In the genomic region with DNA sequence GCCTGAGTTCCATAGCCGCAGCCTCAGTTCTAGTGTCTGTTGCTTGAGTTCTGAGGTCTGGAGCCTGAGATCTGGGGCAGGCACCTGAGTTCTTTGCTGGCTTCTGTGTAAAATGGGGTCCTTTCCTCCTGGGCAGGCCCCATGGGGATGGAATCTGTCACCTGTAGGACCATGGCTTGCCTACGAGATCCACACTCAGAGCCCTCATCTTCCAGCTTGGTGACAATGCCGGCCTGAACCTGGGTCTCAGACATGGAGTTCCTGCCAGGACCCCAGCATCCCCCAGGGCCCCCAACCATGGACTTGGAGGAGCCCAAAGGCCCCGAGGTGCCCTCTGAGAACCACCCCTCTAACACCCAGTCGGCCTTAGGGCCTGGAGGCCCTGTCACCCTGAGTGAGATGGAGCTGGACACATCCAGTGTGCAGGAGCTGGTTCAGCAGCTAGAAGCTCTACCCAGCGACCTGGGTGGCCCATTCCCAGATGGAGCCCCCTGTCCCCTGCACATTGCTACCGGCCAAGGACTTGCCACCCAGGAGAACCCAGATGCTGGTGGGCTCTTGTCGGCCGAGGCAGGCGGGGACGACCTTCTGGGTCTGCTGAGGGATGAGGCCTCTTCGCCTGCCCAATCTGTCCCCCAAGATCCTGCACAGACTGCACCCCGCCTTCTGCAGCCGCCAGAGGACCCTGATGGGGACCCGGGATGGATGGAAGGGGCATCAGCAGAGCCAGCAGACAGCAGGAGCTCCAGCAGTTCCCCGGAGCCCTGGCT, we compare ENCODE assay signal across 8 mouse cellular contexts. TPM values are rescaled to one million over a fixed set of nuclear protein-coding genes. Genes with fewer than 3 reads are reported as not detected.
DNase-seq lines count a peak whose midpoint lies in the region; ATAC-seq and TF ChIP-seq lines count a peak whose summit lies in the region.

No protein-coding gene starts in this region.

- H3K9ac ChIP-seq in heart, embryonic 13.5 days: peak overlapping the region; percentile 97
- peak overlapping the region; percentile 83 for H3K9ac ChIP-seq in heart, embryonic 16.5 days (ENCODE audit: low read length)
- peak overlapping the region; percentile 87 for H3K9ac ChIP-seq in liver, postnatal 0 days (replicated peaks)

- H3K4me1 ChIP-seq in heart, embryonic 13.5 days: peaks cover 25% of the 10 kb centered on the region
- H3K4me1 ChIP-seq in G1E (ENCODE audit: insufficient read depth, low read depth, low read length): peaks cover 51% of the 10 kb centered on the region
- peaks cover 10% of the 10 kb centered on the region for H3K4me1 ChIP-seq in heart, embryonic 16.5 days (ENCODE audit: control insufficient read depth, insufficient read depth, low read length)
- H3K4me1 ChIP-seq in liver, postnatal 0 days (ENCODE audit: insufficient read depth): peaks cover 22% of the 10 kb centered on the region

- H3K4me3 ChIP-seq in heart, embryonic 13.5 days: peak overlapping the region; percentile 87
- H3K4me3 ChIP-seq in G1E (ENCODE audit: low read depth, low read length): peak overlapping the region; percentile 87
- peak overlapping the region; percentile 66 for H3K4me3 ChIP-seq in heart, embryonic 16.5 days (ENCODE audit: low read length)
- H3K4me3 ChIP-seq in liver, postnatal 0 days (ENCODE audit: low read depth, low read length): peak overlapping the region; percentile 73

- H3K36me3 ChIP-seq in heart, embryonic 13.5 days: peaks cover 65% of the 10 kb centered on the region
- peaks cover 69% of the 10 kb centered on the region for H3K36me3 ChIP-seq in G1E (replicated peaks)
- H3K36me3 ChIP-seq in heart, embryonic 16.5 days (ENCODE audit: control insufficient read depth, insufficient read depth): peaks cover 29% of the 10 kb centered on the region
- peaks cover 40% of the 10 kb centered on the region for H3K36me3 ChIP-seq in liver, postnatal 0 days (replicated peaks; ENCODE audit: insufficient read depth, low read length)

- no peak for DNase-seq in heart, adult 9 months (ENCODE audit: low spot score in 2 of 2)
- DNase-seq in G1E (ENCODE audit: low spot score): no peak
- no peak for DNase-seq in liver, postnatal 0 days
- no peak for DNase-seq in right cerebral cortex, postnatal 36 days (ENCODE audit: low spot score in 2 of 2)
- DNase-seq in spleen, postnatal 36 days (ENCODE audit: low spot score in 2 of 2): no peak

- TF ChIP-seq EP300 in liver, postnatal 0 days (IDR thresholded peaks at IDR 0.05; ENCODE audit: low read depth): no peak

- no peak for TF ChIP-seq CTCF in G1E (IDR thresholded peaks at IDR 0.05; ENCODE audit: low read depth, low read length)
- TF ChIP-seq CTCF in liver, postnatal 0 days (IDR thresholded peaks at IDR 0.05; ENCODE audit: low read depth): no peak

- WGBS in heart, embryonic 13.5 days: 78% methylated on average over 16 of the region's 16 CpGs
- 79% methylated on average over 16 of the region's 16 CpGs for WGBS in heart, embryonic 16.5 days
- WGBS in liver, postnatal 0 days (ENCODE audit: insufficient replicate concordance): 80% methylated on average over 14 of the region's 16 CpGs

- H3K27ac ChIP-seq in heart, embryonic 13.5 days (replicated peaks): peak overlapping the region; percentile 70
- peak overlapping the region; percentile 52 for H3K27ac ChIP-seq in heart, embryonic 16.5 days (ENCODE audit: low read length)
- H3K27ac ChIP-seq in liver, postnatal 0 days (ENCODE audit: low read depth): peak overlapping the region; percentile 81

- no peaks in the 10 kb centered on the region for H3K9me3 ChIP-seq in heart, embryonic 13.5 days
- H3K9me3 ChIP-seq in G1E (replicated peaks): no peaks in the 10 kb centered on the region
- H3K9me3 ChIP-seq in heart, embryonic 16.5 days (replicated peaks; ENCODE audit: control insufficient read depth, low read length): no peaks in the 10 kb centered on the region
- H3K9me3 ChIP-seq in liver, postnatal 0 days (ENCODE audit: low read length): no peaks in the 10 kb centered on the region

- H3K27me3 ChIP-seq in heart, embryonic 13.5 days (replicated peaks): no peaks in the 10 kb centered on the region
- H3K27me3 ChIP-seq in G1E (ENCODE audit: insufficient read depth, low read length): no peaks in the 10 kb centered on the region
- no peaks in the 10 kb centered on the region for H3K27me3 ChIP-seq in heart, embryonic 16.5 days (ENCODE audit: control insufficient read depth, insufficient read depth, low read length)
- no peaks in the 10 kb centered on the region for H3K27me3 ChIP-seq in liver, postnatal 0 days (ENCODE audit: insufficient read depth, low read length)

- ATAC-seq in heart, embryonic 13.5 days (ENCODE audit: extremely low read depth, insufficient number of reproducible peaks, low FRiP score, low TSS enrichment): no peak
- no peak for ATAC-seq in G1E (ENCODE audit: extremely low read depth, insufficient number of reproducible peaks, low FRiP score, poor library complexity, severe bottlenecking)
- no peak for ATAC-seq in heart, embryonic 16.5 days (replicated peaks; ENCODE audit: extremely low read depth, insufficient read depth, low FRiP score)
- ATAC-seq in liver, postnatal 0 days: no peak
- ATAC-seq in frontal cortex, adult (ENCODE audit: low TSS enrichment): no peak

- peak overlapping the region; percentile 92 for H3K4me2 ChIP-seq in heart, embryonic 13.5 days
- peak overlapping the region; percentile 74 for H3K4me2 ChIP-seq in heart, embryonic 16.5 days (ENCODE audit: low read depth, low read length)
- peak overlapping the region; percentile 81 for H3K4me2 ChIP-seq in liver, postnatal 0 days (ENCODE audit: low read depth, low read length)

RNA-seq across cellular contexts. Expression of a gene that starts 2.1 kb away (rescaled TPM):
- 45.4 and 51.4 TPM in 2 replicates for polyA plus RNA-seq in heart, embryonic 13.5 days (2015; fragmentation: Nextera tagmentation; extraction: Ambion mirVana)
- total RNA-seq in G1E (2014; fragmentation: Nextera tagmentation): 36.2 and 44.6 TPM in 2 replicates
- 27.9 and 38.9 TPM in 2 replicates for total RNA-seq in G1E (2017)
- polyA plus RNA-seq in G1E (2012): 113 and 130 TPM in 2 replicates
- polyA plus RNA-seq in heart, embryonic 16.5 days (2015; fragmentation: Nextera tagmentation; extraction: Ambion mirVana): 62.7 and 63.0 TPM in 2 replicates
- polyA plus RNA-seq in liver, postnatal 0 days (2015; fragmentation: Nextera tagmentation; extraction: Ambion mirVana): 21.1 and 23.2 TPM in 2 replicates

RNA-seq across cellular contexts. Expression of a gene that starts 2.1 kb away (rescaled TPM):
- 244 and 260 TPM in 2 replicates for polyA plus RNA-seq in heart, embryonic 13.5 days (2015; fragmentation: Nextera tagmentation; extraction: Ambion mirVana)
- total RNA-seq in G1E (2014; fragmentation: Nextera tagmentation) (75.6 and 78.6 TPM in 2 replicates), G1E (2017) (186 and 206 TPM in 2 replicates)
- polyA plus RNA-seq in G1E (2012): 612 and 631 TPM in 2 replicates
- 230 TPM in 2 replicates for polyA plus RNA-seq in heart, embryonic 16.5 days (2015; fragmentation: Nextera tagmentation; extraction: Ambion mirVana)
- polyA plus RNA-seq in liver, postnatal 0 days (2015; fragmentation: Nextera tagmentation; extraction: Ambion mirVana): 110 and 112 TPM in 2 replicates

RNA-seq across cellular contexts. Expression of a gene that starts 16.1 kb away (rescaled TPM):
- 1.6 and 1.9 TPM in 2 replicates for polyA plus RNA-seq in heart, embryonic 13.5 days (2015; fragmentation: Nextera tagmentation; extraction: Ambion mirVana)
- total RNA-seq in G1E (2014; fragmentation: Nextera tagmentation): not detected in 2 replicates
- 0.05 and 0.06 TPM in 2 replicates for total RNA-seq in G1E (2017)
- polyA plus RNA-seq in G1E (2012): 0.07 TPM in 1 of 2 replicates, not detected in the other
- polyA plus RNA-seq in heart, embryonic 16.5 days (2015; fragmentation: Nextera tagmentation; extraction: Ambion mirVana): 2.6 and 2.7 TPM in 2 replicates
- 1.7 TPM in 2 replicates for polyA plus RNA-seq in liver, postnatal 0 days (2015; fragmentation: Nextera tagmentation; extraction: Ambion mirVana)

RNA-seq across cellular contexts. Expression of a gene that starts 22.6 kb away (rescaled TPM):
- polyA plus RNA-seq in heart, embryonic 13.5 days (2015; fragmentation: Nextera tagmentation; extraction: Ambion mirVana): 2.2 and 2.4 TPM in 2 replicates
- total RNA-seq in G1E (2014; fragmentation: Nextera tagmentation) (0.44 TPM in 1 of 2 replicates, not detected in the other), G1E (2017) (1.8 and 1.9 TPM in 2 replicates)
- polyA plus RNA-seq in G1E (2012): 1.4 and 1.6 TPM in 2 replicates
- 4.7 and 5.3 TPM in 2 replicates for polyA plus RNA-seq in heart, embryonic 16.5 days (2015; fragmentation: Nextera tagmentation; extraction: Ambion mirVana)
- polyA plus RNA-seq in liver, postnatal 0 days (2015; fragmentation: Nextera tagmentation; extraction: Ambion mirVana): 1.7 and 1.8 TPM in 2 replicates

RNA-seq across cellular contexts. Expression of a gene that starts 23.9 kb away (rescaled TPM):
- polyA plus RNA-seq in heart, embryonic 13.5 days (2015; fragmentation: Nextera tagmentation; extraction: Ambion mirVana): 31.0 and 32.0 TPM in 2 replicates
- total RNA-seq in G1E (2014; fragmentation: Nextera tagmentation) (58.0 and 62.2 TPM in 2 replicates), G1E (2017) (58.8 and 66.6 TPM in 2 replicates)
- 266 and 331 TPM in 2 replicates for polyA plus RNA-seq in G1E (2012)
- 31.3 and 33.2 TPM in 2 replicates for polyA plus RNA-seq in heart, embryonic 16.5 days (2015; fragmentation: Nextera tagmentation; extraction: Ambion mirVana)
- 8.8 and 9.7 TPM in 2 replicates for polyA plus RNA-seq in liver, postnatal 0 days (2015; fragmentation: Nextera tagmentation; extraction: Ambion mirVana)
